Mouse (Mus musculus) layer of hippocampus, adult 9-11 months (tissue): Measurements from ENCODE around the gene Mrnip.

Experiments
- DNase-seq: peaks from one replicate; pipeline ENCODE4 v3.0.0; 2022

The Mrnip gene

GRCm38 (mm10) chr11:50206037-50206436 lies 31.8 kb downstream of the Mrnip start:
- no peak for DNase-seq

DNA sequence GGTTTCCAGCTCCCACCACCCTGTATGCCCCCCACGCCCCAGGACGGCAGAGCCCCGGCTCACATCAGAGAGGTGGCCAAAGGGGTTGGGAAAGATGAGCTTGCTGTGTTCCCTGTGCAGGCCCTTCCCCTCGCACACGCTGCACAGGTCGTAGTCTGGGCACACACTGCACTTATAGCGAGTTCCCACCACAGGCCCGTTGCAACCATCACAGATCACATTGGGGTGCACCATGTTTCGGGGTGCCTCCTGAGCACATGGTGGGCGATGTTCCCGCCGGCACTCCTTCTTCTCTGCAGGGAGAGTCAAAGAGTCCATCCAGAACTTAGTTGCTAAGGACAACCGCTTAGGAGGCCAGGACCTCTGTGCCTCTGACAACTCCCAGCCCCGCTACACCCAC lies 33.1 kb downstream of the Mrnip start:
- no peak for DNase-seq

GRCm38 (mm10) chr11:50208039-50208438 lies 33.8 kb downstream of the Mrnip start:
- no peak for DNase-seq

- DNase-seq, result peak; percentile 95
These were observed 35.9 kb downstream of the Mrnip start for GRCm38 (mm10) chr11:50210101-50210504.

GRCm38 (mm10) chr11:50210505-50211151 lies 36.4 kb downstream of the Mrnip start, which contains the start of the genes Sqstm1 and Mgat4b:
Sqstm1 (minus strand) TSS chr11:50210827.
Mgat4b (plus strand) TSS chr11:50210890.
- DNase-seq, result peak; percentile 73

DNA sequence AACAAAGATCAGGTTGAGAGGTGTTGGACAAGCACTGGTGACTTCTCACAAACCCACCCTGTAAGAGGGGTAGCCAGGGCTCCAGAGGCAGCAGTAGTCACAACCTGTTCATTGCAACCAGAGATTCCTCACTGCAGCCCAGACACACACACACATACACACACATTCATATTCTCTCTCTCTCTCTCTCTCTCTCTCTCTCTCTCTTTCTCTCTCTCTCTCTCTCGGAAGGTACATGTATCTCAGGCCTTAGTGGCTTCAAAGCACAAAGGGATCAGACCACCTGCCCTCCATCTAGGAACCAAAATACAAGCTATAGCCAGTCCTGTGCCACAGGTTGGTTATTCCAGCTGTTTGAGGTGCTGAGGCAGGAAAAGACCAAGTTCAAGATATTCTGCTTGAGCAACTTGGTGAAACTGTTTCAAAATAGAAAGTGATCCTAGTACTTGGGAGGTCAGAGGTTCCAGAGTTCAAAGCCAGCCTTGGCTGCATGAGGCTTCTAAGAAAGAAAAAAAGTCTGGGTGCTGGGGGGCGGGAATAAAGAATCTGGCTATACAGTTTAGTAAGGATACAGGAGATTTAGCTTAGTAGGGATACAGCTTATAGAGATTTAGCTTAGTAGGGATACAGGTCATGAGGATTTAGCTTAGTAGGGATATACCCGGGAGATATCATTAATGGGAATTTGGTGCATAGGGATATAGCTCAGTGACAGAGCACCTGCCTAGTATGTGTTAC lies 37.2 kb downstream of the Mrnip start:
- no peak for DNase-seq

GRCm38 (mm10) chr11:50212060-50212739 lies 38.0 kb downstream of the Mrnip start:
- no peak for DNase-seq

DNA sequence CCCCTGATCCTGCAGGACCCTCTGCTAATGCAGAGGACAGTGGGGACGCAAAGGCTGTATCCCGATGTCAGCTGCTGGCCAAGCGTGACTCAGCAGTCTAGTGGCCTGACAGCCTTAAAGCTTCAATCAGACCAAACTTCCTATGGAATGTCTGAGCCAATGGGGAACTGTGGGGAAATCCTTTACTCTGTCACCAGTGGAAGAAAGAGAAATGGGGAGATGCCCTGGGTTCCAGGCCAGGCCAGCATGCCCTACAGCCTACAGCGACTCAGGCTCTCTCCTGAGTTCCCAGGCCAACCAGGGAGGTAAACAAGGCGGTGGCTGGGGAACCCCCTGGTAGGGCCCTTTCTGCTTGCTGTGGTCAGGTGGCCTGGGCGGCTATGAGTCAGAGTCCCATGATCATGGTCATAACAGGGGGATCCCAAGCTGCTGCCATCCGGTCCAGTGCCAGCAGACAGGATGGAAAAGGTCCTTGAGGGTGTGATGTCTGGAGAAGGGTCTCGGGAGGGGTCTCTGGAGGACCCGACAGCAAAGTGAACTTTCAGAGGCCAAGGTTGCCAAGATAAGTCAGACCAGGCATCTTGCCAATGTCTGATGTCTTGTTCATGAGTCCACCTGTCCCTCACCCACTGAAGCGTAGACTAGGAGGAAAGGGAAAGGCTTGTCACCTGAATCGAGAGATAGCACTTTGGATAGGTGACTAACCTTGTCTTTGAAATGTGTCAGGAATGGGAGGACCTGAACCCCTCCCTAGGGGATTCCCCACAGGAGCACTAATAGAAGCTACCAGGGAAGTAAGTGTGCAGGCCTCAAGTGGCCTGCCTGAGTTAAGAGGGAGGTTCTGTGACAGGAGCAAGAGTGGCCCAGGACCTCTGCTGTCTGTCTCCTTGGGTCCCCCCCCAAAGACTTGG lies 38.9 kb downstream of the Mrnip start:
- peak; percentile 88 for DNase-seq

- DNase-seq, result no peak
These were observed 40.4 kb downstream of the Mrnip start for GRCm38 (mm10) chr11:50214631-50215030.

DNA sequence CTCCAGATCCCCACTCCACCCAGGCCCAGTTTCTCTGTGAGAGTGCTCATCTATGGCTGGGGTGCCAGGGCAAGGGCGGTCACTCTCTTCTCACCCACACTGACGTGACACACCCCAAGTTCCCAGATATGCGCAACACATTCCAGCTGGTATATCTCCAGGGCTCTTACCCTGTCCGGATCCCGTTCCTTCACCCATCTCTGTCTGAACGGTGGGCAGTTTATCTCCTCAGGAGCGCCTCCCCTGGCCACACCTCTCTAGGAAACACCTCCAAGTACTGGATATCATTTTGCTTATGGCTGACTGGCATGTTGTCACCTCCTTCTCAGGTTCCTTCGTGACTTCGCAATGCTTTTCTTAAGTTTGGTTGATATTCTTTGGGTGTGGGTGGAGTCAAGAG lies 41.4 kb downstream of the Mrnip start:
- DNase-seq, result no peak

- DNase-seq, result no peak
These were observed 42.6 kb downstream of the Mrnip start for GRCm38 (mm10) chr11:50216724-50217366.

DNA sequence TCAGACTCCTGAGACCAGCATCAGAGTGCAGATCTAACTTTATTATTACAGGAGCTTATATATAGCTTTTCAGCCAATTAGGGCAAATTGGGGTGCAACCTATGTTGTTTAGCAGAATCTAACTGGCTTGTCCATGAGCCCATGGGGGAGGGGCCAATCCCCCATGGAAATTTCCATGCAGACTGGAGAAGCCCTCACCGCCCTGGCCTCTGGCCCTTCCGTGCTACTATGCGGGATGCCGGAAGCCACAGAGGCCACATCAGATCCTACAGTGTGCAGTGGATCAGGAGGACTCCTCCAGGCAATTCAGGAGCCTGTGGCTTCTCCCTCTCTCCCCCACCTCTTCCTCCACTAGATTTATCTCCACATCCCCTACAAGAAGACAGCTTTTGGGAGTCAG lies 43.6 kb downstream of the Mrnip start:
- no peak for DNase-seq

DNA sequence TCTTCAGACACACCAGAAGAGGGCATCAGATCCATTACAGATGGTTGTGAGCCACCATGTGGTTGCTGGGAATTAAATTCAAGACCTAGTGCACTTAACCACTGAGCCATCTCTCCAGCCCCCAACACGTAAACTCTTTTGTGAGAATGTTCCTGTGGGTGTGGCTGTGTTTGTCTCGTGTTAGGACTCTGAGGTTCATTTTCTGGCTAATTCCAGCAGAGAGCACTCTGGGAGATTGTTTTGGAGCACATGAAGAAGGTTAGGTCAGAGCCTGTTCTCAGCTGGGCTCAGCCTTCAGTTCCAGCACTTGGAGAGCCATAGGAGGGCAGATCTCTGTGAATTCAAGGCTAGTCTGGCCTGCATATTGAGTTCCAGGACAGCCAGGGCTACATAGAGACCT lies 45.6 kb downstream of the Mrnip start:
- DNase-seq, result no peak

GRCm38 (mm10) chr11:50222559-50223276 lies 48.5 kb downstream of the Mrnip start:
- no peak for DNase-seq

- no peak for DNase-seq
These were observed 49.8 kb downstream of the Mrnip start for GRCm38 (mm10) chr11:50223783-50224662.

- DNase-seq, result peak; percentile 84
These were observed 50.7 kb downstream of the Mrnip start for GRCm38 (mm10) chr11:50224671-50225530.

DNA sequence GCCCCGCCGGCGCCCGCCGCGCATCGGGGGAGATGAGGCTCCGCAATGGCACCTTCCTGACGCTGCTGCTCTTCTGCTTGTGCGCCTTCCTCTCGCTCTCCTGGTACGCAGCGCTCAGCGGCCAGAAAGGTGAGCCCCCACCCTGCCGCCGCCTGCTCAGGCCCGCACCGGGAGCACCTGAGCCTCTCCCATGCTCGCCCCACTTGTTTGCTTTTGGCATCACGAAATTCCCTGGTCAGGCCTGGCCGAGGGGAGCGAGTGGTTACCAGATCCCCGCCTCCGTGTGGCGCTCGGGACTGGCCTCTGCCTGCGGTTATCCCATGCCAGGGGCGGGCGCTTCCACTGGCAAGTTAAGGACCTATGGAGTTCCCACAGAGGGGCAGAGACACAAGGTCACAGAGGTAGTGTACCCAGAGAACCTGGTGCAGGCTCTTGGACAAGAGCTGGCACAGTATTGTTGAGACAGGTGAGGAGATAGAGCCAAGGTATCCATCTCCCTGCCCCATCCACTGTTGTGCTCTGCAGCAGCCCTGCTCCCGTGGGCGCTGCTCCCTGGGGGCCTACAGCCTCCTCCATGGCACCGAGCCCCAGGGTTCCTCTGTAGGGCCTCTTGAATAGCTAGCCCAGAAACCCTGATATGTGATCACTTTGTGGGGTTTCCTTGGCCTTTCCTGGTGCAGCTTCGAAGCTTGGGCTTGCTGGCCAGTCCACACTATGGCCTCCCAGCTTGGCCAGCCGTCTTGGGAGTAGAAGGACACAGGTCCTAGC lies 51.6 kb downstream of the Mrnip start:
- no peak for DNase-seq

- no peak for DNase-seq
These were observed 52.2 kb downstream of the Mrnip start for GRCm38 (mm10) chr11:50226406-50226805.

DNA sequence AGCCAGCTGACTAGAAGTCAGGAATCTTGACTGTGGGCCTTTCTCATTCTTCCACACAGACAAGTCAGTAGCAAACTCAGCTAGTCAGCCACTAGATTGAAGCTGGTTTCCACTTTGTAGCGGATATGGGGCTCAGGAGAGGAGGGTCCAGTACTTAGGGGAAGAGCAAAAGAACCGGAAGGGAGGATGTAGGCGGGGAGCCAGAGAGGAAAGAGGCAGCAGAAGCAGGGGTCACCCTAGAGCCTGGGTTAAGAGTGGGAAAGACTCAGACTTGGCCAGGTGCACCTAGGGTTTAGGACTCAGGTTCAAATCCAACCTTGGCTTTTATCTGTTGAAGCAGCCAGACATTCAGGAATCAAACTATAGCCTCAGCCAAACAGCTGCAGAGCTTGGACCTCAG lies 53.0 kb downstream of the Mrnip start:
- no peak for DNase-seq
